Mouse (Mus musculus) thymus, adult 18-20 months (tissue): ENCODE measurements around the gene Rasgrf1.

Experiments used
- DNase-seq, 2 experiments: peaks; one replicate each; pipeline ENCODE4 v3.0.0; 2022; ENCODE audit warnings: mixed read lengths in 2 of 2

Rasgrf1 gene

GRCm38 (mm10) chr9:89907941-89908340 lies 1.8 kb upstream of the Rasgrf1 start:
- no peak for DNase-seq

- no peak for DNase-seq
These were observed 1.1 kb upstream of the Rasgrf1 start for GRCm38 (mm10) chr9:89908601-89909000.

GRCm38 (mm10) chr9:89910011-89910400 lies 298 bp downstream of the Rasgrf1 start:
- DNase-seq: no peak

GRCm38 (mm10) chr9:89910741-89911444 lies 1.2 kb downstream of the Rasgrf1 start:
- no peak for DNase-seq

- DNase-seq: no peak
These were observed 2.3 kb downstream of the Rasgrf1 start for GRCm38 (mm10) chr9:89911891-89912549.

- no peak for DNase-seq
These were observed 3.4 kb downstream of the Rasgrf1 start for GRCm38 (mm10) chr9:89913135-89913534.

GRCm38 (mm10) chr9:89916471-89916870 lies 6.8 kb downstream of the Rasgrf1 start:
- DNase-seq: no peak

- no peak for DNase-seq
These were observed 7.7 kb downstream of the Rasgrf1 start for GRCm38 (mm10) chr9:89917431-89917830.

- DNase-seq: no peak
These were observed 9.1 kb downstream of the Rasgrf1 start for GRCm38 (mm10) chr9:89918832-89919231.

GRCm38 (mm10) chr9:89921121-89921520 lies 11.4 kb downstream of the Rasgrf1 start:
- no peak for DNase-seq

- no peak for DNase-seq
These were observed 13.0 kb downstream of the Rasgrf1 start for GRCm38 (mm10) chr9:89922666-89923065.

GRCm38 (mm10) chr9:89924836-89925235 lies 15.1 kb downstream of the Rasgrf1 start:
- DNase-seq: no peak

GRCm38 (mm10) chr9:89928497-89928896 lies 18.8 kb downstream of the Rasgrf1 start:
- no peak for DNase-seq

GRCm38 (mm10) chr9:89940428-89940827 lies 30.7 kb downstream of the Rasgrf1 start:
- DNase-seq: no peak

GRCm38 (mm10) chr9:89946830-89947229 lies 37.1 kb downstream of the Rasgrf1 start:
- DNase-seq: no peak

GRCm38 (mm10) chr9:89948602-89949001 lies 38.9 kb downstream of the Rasgrf1 start:
- no peak for DNase-seq

GRCm38 (mm10) chr9:89953596-89954215 lies 44.0 kb downstream of the Rasgrf1 start:
- DNase-seq: no peak

- no peak for DNase-seq
These were observed 45.3 kb downstream of the Rasgrf1 start for GRCm38 (mm10) chr9:89954860-89955479.

- DNase-seq: no peak
These were observed 49.3 kb downstream of the Rasgrf1 start for GRCm38 (mm10) chr9:89958959-89959358.

GRCm38 (mm10) chr9:89964091-89964490 lies 54.4 kb downstream of the Rasgrf1 start:
- no peak for DNase-seq

GRCm38 (mm10) chr9:89967716-89968115 lies 58.0 kb downstream of the Rasgrf1 start:
- DNase-seq: no peak

GRCm38 (mm10) chr9:89968836-89969450 lies 59.2 kb downstream of the Rasgrf1 start:
- DNase-seq: no peak

GRCm38 (mm10) chr9:89970271-89970670 lies 60.6 kb downstream of the Rasgrf1 start:
- DNase-seq: no peak
